Mouse (Mus musculus) left cerebral cortex, adult 8-10 months (tissue): ENCODE measurements around the gene Dennd6a. TPM values are rescaled to one million over a fixed set of nuclear protein-coding genes. Genes with fewer than 3 reads are reported as not detected.
A peak's percentile ranks its signal among the peaks of the same experiment; 100 is the strongest.

Experiments
- DNase-seq, 2 experiments: peaks; one replicate each; pipeline ENCODE4 v3.0.0; 2022; ENCODE audit warnings: low spot score in 2 of 2
- total RNA-seq, 4 experiments: library from RNA; stranded (reverse); gene quantifications; 2 replicates each; pipeline ENCODE4 v1.2.4; 2022

Dennd6a gene
- total RNA-seq, 4 experiments from 2014 or later = 25.5 to 29.8 (median 27.5) TPM

- no peak for DNase-seq
These were observed 1.5 kb upstream of the Dennd6a start for GRCm38 (mm10) chr14:26571951-26572675.

DNA sequence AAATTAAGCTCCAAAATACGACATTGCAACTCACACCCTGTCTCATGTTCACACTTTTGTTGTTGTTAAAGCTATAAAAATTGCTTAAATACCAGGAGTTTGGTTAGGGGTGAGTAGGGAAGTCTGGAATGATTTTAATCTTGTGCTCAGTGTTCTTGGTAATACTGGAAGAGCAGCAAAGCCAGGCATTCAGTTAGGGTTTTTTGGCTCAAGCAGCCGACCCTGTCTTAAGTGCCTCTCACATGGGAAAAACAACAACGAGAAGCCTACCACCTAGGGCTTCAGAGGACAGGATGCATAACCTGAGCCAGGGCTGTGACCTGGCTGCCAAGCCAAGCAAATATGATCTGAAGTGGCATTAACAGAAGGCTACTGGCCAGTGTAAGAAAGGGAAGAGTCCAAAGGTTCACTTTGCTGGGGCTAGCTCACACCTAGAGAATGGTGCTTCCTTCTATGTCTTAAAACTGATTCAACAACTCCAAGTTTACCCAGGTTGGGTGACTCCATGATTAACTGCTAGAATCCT, 2.7 kb downstream of the Dennd6a start:
- DNase-seq = no peak

DNA sequence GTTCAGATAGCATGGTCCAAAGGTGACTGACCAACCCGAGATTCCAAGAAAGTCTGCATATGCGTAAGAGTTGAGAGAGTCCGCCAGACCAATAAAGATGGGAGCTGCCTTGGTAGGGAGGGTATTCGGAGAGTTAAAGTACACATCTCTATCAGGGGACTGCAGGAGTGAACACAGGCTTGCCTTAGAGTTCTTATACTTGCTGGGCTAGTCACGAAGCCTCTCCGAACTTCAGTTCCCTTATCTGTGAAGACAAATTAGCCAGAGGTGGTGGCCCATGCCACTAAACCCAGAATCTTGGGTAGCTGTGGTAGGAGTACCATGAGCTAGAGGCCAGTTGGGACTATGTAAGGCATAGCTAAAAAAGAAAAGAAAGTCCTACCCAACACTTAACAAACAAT, 5.1 kb downstream of the Dennd6a start:
- no peak for DNase-seq

DNA sequence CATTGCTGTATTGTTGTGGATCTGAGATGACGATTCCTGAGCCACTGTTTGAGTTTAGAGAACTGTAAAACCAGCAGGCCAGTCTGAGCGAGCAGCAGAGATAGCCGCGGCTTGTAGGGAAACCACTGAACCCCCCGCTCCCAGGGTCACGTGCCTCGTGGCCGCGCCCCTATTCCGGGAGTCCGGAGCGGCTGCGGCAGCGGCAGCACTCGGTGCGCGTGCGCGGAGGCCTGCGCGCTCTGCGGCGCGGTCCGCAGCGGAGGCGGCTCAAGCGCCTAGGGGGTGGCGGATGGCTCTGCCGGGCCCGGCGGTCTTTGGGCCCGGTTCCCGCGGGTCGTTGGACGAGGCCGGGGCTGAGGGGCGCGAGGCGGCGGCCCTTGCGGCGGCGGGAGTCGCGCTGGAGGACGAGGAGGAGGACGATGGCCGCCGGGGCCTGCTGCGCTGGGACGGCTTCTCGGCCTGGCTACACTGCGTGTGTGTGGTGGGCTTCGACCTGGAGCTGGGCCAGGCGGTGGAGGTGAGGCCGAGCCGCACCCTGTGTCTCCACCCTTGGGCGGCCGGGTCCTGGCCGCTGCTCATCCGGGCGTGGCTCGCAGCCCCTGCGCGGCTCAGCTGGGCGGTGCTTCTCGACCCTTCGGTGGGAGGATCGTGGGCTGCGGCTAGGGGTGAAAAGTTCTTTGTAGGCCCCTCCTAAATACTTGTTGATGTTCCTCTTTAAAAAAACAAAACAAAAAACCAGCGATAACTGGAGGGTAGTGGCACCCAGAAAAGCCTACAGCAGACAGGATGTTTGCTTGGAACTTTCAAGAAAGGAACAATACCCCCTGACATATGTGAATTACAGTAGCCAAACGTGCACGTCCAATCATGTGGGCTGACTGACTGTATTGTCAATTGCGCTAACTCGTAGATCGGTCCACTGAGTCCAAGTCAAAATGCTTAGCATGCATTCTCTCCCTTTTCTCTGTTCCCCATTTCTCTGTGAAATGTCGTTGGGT, 6.0 kb downstream of the Dennd6a start:
- DNase-seq = peak; percentile 59 to 84

DNA sequence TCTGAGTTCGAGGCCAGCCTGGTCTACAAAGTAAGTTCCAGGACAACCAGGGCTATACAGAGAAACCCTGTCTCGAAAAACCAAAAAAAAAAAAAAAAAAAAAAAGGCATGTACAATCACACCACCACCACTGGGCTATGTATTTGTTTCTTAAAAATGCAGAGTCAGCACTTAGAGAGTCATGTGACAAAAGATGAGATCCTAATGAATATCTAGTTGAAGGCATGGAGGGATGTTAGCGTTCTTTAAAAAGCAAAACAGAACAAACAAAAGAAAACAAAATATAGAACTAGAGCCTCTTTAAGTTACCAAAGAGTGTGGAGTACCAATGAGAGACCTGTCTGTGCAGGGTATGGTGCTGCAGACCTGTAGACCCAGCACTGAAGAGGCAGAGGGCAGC, 10.0 kb downstream of the Dennd6a start:
- DNase-seq = no peak

DNA sequence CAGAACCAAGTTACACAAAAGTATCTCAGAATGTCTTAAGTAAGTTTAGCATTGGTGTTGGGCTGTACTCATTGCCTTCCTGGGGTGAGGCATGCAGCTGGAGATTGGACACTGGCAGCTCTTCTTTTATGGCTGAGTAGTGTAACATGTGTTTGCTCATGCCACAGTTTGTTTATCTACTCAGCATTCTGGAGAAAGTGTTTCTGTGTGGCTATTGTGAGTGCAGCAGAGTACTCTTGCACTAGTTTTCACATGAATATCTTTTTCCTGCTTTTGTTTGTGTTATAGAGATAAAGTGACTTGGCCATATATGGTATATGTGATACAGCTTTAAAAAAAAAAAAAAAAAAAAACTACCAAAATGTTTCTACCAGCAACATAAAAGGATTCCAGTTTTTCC, 13.5 kb downstream of the Dennd6a start:
- no peak for DNase-seq

GRCm38 (mm10) chr14:26591353-26591752, 17.7 kb downstream of the Dennd6a start:
- no peak for DNase-seq

- DNase-seq = no peak
These were observed 19.7 kb downstream of the Dennd6a start for GRCm38 (mm10) chr14:26593281-26593895.

- DNase-seq = no peak
These were observed 21.5 kb downstream of the Dennd6a start for GRCm38 (mm10) chr14:26595167-26595566.

DNA sequence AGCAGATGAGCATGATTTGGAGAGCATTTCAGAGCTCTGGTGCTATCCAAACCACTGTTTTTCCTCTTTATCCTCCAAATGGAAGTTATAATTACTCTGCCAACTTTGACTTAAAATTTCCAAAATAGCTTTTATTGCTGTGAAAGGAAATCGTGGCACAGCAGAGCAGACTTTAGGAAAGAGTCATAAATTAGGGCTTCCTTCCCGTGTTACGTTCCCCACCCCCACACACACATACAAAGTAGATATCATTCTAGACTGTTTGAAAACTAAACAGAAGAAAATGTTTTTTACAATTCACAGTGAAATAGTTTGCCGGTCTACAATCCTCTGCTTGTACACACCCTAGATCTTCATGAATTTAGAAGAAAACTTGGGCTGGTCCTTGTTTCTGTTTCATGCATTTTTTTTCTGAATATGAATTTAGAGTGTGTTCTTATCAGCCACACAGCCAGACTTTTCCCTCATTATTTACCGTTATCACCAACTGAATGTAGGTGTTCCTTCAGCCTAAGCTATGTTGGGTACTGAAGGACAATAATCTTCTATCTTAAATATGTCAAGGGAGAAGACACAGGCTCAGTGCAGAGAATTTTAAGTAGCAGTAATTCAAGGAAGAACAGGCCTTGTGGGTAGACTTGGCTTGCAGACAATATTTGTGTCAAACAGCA, 22.2 kb downstream of the Dennd6a start:
- DNase-seq = no peak

- no peak for DNase-seq
These were observed 31.7 kb downstream of the Dennd6a start for GRCm38 (mm10) chr14:26605354-26605753.

DNA sequence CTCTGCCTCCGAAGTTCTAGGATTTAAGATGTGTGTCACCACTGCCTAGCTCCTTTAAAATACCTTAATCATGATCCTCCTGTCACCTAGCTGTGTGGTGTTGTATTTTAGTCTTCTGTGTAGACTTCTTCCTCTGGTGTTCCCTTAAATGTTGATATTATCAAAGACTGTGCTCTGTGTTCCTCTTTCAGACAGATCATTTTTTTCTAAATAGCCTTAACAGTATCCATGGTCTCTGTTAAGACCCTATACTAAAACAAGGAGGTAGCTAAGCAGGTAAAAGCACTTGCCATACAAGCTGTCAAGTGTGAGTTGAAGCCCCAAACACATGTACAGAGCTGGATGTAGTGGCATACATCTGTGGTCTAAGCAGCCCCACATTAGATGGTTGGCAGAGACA, 36.0 kb downstream of the Dennd6a start:
- no peak for DNase-seq

- DNase-seq = no peak
These were observed 37.0 kb downstream of the Dennd6a start for GRCm38 (mm10) chr14:26610689-26611088.

- DNase-seq = no peak
These were observed 51.6 kb downstream of the Dennd6a start for GRCm38 (mm10) chr14:26625301-26625700.

DNA sequence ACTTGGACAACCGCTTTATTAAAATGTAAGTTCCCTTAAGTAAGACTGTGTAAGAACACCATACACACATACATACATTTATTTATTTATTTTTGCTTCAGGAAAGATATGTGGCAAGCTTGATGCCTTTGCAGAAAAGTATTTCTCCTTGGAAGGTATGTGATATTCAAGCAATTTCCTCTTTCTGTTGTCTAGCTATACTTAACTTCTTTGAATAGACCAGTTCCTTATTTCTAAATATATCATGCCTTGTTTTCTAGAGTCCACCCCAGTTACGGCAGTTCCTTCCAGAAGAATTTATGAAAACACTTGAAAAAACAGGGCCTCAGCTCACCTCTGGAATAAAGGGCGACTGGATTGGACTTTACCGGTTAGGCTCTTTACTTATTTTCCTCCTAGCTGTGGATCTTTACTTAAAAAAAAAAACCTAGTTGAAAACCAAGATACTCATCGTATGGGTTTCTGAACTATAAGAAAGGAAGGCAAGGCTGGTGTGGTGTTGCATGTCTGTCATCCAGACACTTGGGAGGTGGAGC, 53.0 kb downstream of the Dennd6a start:
- no peak for DNase-seq

DNA sequence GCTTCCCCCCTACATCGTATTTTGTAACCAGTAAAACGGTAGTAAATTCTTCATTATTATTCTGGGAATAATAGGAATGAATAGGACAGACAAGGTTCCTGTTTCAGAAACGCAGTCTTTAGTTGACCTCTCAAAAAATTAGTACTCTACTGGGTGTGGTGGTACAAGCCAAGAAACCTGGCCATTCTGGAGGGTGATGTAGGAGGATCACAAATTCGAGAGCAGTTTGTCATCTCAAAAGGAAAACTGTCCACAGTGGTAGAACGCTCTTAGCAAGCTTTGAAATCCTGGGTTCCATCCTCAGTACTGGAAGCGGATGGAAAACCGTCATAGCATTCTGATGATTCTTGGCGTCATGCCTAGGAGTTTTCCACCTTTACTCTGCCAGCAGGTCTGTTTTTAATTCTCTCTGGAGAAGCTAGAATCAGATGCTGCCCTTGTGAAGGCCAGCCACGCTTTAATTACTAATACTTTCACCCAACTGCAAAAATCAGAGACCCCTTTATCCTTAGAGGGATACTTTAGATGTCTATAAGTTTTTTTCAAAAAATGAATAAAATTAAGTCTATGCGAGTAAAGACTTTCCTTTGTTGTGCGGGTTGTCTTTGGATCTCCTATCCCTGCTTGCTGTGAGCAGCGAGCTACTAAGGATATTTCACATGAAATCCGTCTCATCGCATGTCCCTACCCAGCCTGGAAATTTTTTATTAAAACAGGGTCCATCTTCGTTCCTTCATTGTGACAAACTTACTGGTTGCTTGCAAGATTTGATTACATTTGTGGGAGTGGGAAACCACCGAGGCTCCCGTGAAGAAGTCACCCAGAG, 63.6 kb downstream of the Dennd6a start:
- peak; percentile 13 to 22 for DNase-seq

DNA sequence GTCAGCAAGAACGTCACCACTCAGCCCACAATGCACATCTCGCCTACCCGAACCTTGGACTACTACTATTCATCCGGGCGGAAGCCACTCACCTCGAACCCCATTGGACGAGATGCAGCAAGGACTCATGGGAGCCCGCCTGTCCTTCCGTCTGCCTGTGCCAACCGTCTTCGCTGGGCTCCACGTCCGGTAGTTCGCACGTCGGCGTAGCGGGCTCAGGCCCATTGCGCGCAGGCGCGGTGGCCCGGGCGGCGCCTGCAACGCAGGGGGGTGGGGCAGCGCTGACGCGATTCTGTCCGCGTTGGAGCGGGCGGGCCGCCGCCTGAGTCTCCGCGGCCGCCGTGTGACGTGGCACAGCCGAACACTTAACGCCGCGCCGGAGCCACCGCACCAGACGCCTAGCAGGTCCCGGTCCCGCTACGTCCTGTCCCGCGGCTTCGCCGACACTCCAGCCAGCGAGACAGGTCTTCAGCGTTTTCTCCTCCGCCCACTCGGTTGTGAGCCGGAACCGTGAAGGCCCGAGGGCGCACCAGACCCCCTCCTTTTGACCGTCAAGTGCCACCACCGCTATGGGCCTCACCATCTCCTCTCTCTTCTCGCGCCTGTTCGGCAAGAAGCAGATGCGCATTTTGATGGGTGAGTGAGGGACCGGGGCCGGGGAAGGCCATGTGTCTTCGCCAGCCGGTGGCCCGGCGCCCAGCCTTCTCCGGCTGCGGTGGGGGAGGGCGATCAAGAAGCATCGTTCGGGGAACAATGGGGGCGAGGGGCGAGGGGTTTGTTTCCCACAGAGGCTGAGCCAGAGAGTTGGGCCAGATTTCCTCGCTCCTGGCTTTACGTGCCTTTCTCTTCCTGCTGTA, 64.4 kb downstream of the Dennd6a start, which contains the start of gene Arf4:
Gene Arf4 (plus strand): TSS at position 224 of the 857 bp plus-strand sequence.
- DNase-seq = peak; percentile 94 to 99

- peak; percentile 24 to 28 for DNase-seq
These were observed 65.0 kb downstream of the Dennd6a start for GRCm38 (mm10) chr14:26638708-26639084.

GRCm38 (mm10) chr14:26639251-26639650, 65.6 kb downstream of the Dennd6a start:
- DNase-seq = no peak
